In the genomic region with DNA sequence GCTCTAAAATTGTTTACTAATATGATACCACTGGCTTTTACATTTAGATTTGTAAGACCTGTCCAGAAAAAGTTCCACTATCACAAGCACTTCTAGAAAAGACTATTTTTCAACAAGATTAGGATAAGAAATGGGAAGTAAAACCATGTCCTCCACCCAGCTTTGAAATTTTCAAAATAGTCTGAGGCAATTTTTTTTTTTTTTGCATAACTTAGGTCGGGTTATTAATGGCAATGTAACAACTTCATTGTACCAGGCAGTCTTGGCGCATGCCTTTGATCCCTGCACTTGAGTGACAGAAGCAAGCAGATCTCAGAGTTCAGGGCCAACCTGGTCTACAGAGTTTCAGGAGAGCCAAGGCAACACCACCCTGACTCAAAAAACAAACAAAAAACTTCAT, we compare ENCODE assay signal across 10 mouse cellular contexts. TPM values are rescaled to one million over a fixed set of nuclear protein-coding genes. Genes with fewer than 3 reads are reported as not detected.
A peak's percentile ranks its signal among the peaks of the same experiment; 100 is the strongest.
DNase-seq lines count a peak whose midpoint lies in the region; ATAC-seq and TF ChIP-seq lines count a peak whose summit lies in the region.
"Had no signal": no experiment of that assay in that cellular context is flagged by ENCODE, and none has a peak within 500 bp of the region (broad histone marks: within the 10 kb centered on the region; RNA-seq: fewer than 3 reads in every experiment).

No protein-coding gene starts in this region.

- no peak for TF ChIP-seq CTCF in layer of hippocampus, adult 2 months (conservative IDR thresholded peaks at IDR 0.05)

- peaks cover 13% of the 10 kb centered on the region for H3K27me3 ChIP-seq in forebrain, embryonic 10.5 days (ENCODE audit: poor library complexity, severe bottlenecking)
- H3K27me3 ChIP-seq in forebrain, embryonic 11.5 days (ENCODE audit: control insufficient read depth, insufficient read depth, low read length) = no peaks in the 10 kb centered on the region
- no peaks in the 10 kb centered on the region for H3K27me3 ChIP-seq in liver, embryonic 16.5 days (ENCODE audit: control insufficient read depth, insufficient read depth, low read depth, low read length)
- H3K27me3 ChIP-seq in forebrain, embryonic 16.5 days (replicated peaks; ENCODE audit: control insufficient read depth, insufficient read depth, low read length) = no peaks in the 10 kb centered on the region
- H3K27me3 ChIP-seq: forebrain, embryonic 15.5 days had no signal

- no peak for ATAC-seq in forebrain, embryonic 11.5 days (replicated peaks; ENCODE audit: low FRiP score)
- ATAC-seq in liver, embryonic 16.5 days (ENCODE audit: low read depth) = no peak
- ATAC-seq in forebrain, embryonic 16.5 days = no peak

- H3K27ac ChIP-seq in forebrain, embryonic 10.5 days = no peak overlapping the region
- no peak overlapping the region for H3K27ac ChIP-seq in forebrain, embryonic 11.5 days (ENCODE audit: low read depth, low read length)
- no peak overlapping the region for H3K27ac ChIP-seq in layer of hippocampus, adult 2 months
- H3K27ac ChIP-seq in liver, embryonic 16.5 days (ENCODE audit: low read length) = peak overlapping the region; percentile 29; the same call in 1 of the 2 replicates
- no peak overlapping the region for H3K27ac ChIP-seq in forebrain, embryonic 16.5 days (ENCODE audit: low read length)

- no peak overlapping the region for H3K9ac ChIP-seq in forebrain, embryonic 11.5 days (ENCODE audit: low read length)
- H3K9ac ChIP-seq in liver, embryonic 16.5 days (ENCODE audit: low read depth, low read length) = peak overlapping the region; percentile 10; the same call in 1 of the 2 replicates
- no peak overlapping the region for H3K9ac ChIP-seq in forebrain, embryonic 16.5 days (replicated peaks; ENCODE audit: low read depth, low read length)

- 73% methylated on average over 2 of the region's 2 CpGs for WGBS in forebrain, embryonic 10.5 days
- WGBS in forebrain, embryonic 11.5 days = 67% methylated on average over 2 of the region's 2 CpGs
- 40% methylated on average over 2 of the region's 2 CpGs for WGBS in liver, embryonic 16.5 days (ENCODE audit: insufficient replicate concordance)
- 48% methylated on average over 2 of the region's 2 CpGs for WGBS in forebrain, embryonic 16.5 days

- no peaks in the 10 kb centered on the region for H3K36me3 ChIP-seq in forebrain, embryonic 10.5 days (replicated peaks)
- H3K36me3 ChIP-seq in forebrain, embryonic 11.5 days (ENCODE audit: control insufficient read depth, insufficient read depth, low read length) = no peaks in the 10 kb centered on the region
- H3K36me3 ChIP-seq in liver, embryonic 16.5 days (ENCODE audit: control insufficient read depth, insufficient read depth) = peaks cover 11% of the 10 kb centered on the region
- no peaks in the 10 kb centered on the region for H3K36me3 ChIP-seq in forebrain, embryonic 16.5 days (ENCODE audit: control insufficient read depth, insufficient read depth)
- H3K36me3 ChIP-seq: forebrain, embryonic 15.5 days had no signal

- no peaks in the 10 kb centered on the region for H3K9me3 ChIP-seq in forebrain, embryonic 10.5 days
- H3K9me3 ChIP-seq in forebrain, embryonic 11.5 days (ENCODE audit: control insufficient read depth, low read length) = no peaks in the 10 kb centered on the region
- H3K9me3 ChIP-seq in liver, embryonic 16.5 days (replicated peaks; ENCODE audit: control insufficient read depth, low read length) = no peaks in the 10 kb centered on the region
- no peaks in the 10 kb centered on the region for H3K9me3 ChIP-seq in forebrain, embryonic 16.5 days (ENCODE audit: control insufficient read depth, low read length)
- H3K9me3 ChIP-seq: forebrain, embryonic 15.5 days had no signal

- DNase-seq in forebrain, embryonic 10.5 days (ENCODE audit: extremely low spot score, low spot score) = no peak
- DNase-seq in forebrain, embryonic 11.5 days (ENCODE audit: low spot score) = no peak
- DNase-seq in layer of hippocampus, adult 2 months (ENCODE audit: low spot score in 2 of 2) = no peak
- no peak for DNase-seq in layer of hippocampus, adult 8-10 months (ENCODE audit: low spot score in 2 of 2)
- peak; percentile 15 for DNase-seq in adrenal gland, postnatal 10 days
- no peak for DNase-seq in cerebellum, adult 8-10 months

- H3K4me3 ChIP-seq in forebrain, embryonic 10.5 days = peak overlapping the region; percentile 91; the same call in 1 of the 2 replicates
- H3K4me3 ChIP-seq in forebrain, embryonic 11.5 days (ENCODE audit: low read depth, low read length) = no peak overlapping the region
- peak overlapping the region; percentile 75; the same call in 1 of the 2 replicates for H3K4me3 ChIP-seq in layer of hippocampus, adult 2 months
- H3K4me3 ChIP-seq in liver, embryonic 16.5 days (ENCODE audit: low read depth, low read length) = peak overlapping the region; percentile 37
- no peak overlapping the region for H3K4me3 ChIP-seq in forebrain, embryonic 16.5 days (replicated peaks; ENCODE audit: low read length)

- H3K4me1 ChIP-seq in forebrain, embryonic 10.5 days = peaks cover 26% of the 10 kb centered on the region
- H3K4me1 ChIP-seq in forebrain, embryonic 11.5 days (replicated peaks; ENCODE audit: control insufficient read depth, insufficient read depth, low read length) = no peaks in the 10 kb centered on the region
- peaks cover 48% of the 10 kb centered on the region for H3K4me1 ChIP-seq in liver, embryonic 16.5 days (ENCODE audit: control insufficient read depth, low read depth, low read length)
- peaks cover 3% of the 10 kb centered on the region for H3K4me1 ChIP-seq in forebrain, embryonic 16.5 days (replicated peaks; ENCODE audit: control insufficient read depth, insufficient read depth, low read length)

- H3K4me2 ChIP-seq in forebrain, embryonic 11.5 days (ENCODE audit: low read depth, low read length, severe bottlenecking) = no peak overlapping the region
- peak overlapping the region; percentile 88 for H3K4me2 ChIP-seq in liver, embryonic 16.5 days (ENCODE audit: low read depth, low read length)
- no peak overlapping the region for H3K4me2 ChIP-seq in forebrain, embryonic 16.5 days (ENCODE audit: low read length)

RNA-seq across cellular contexts. Expression of a gene that starts 5.2 kb away (rescaled TPM):
- 48.0 and 49.6 TPM in 2 replicates for polyA plus RNA-seq in forebrain, embryonic 10.5 days (2016; fragmentation: Nextera tagmentation; extraction: Ambion mirVana)
- 48.6 and 50.7 TPM in 2 replicates for polyA plus RNA-seq in forebrain, embryonic 11.5 days (2014; fragmentation: Nextera tagmentation; extraction: Ambion mirVana)
- total RNA-seq in layer of hippocampus, adult 2 months (2021) = 10 to 100 TPM; 63.2 to 70.7 TPM
- total RNA-seq in layer of hippocampus, adult 8-10 months (2022) = 10 to 100 TPM; 64.9 to 75.5 (median 68.0) TPM
- 10 to 100 TPM; 54.0 to 58.4 TPM for total RNA-seq in adrenal gland, postnatal 10 days (2021)
- 57.8 and 59.8 TPM in 2 replicates for polyA plus RNA-seq in liver, embryonic 16.5 days (2015; fragmentation: Nextera tagmentation; extraction: Ambion mirVana)
- 51.6 and 54.6 TPM in 2 replicates for polyA plus RNA-seq in forebrain, embryonic 16.5 days (2015; fragmentation: Nextera tagmentation; extraction: Ambion mirVana)

RNA-seq across cellular contexts. Expression of a gene that starts 30.6 kb away (rescaled TPM):
- 96.2 and 103 TPM in 2 replicates for polyA plus RNA-seq in forebrain, embryonic 10.5 days (2016; fragmentation: Nextera tagmentation; extraction: Ambion mirVana)
- 83.2 and 84.4 TPM in 2 replicates for polyA plus RNA-seq in forebrain, embryonic 11.5 days (2014; fragmentation: Nextera tagmentation; extraction: Ambion mirVana)
- total RNA-seq in layer of hippocampus, adult 2 months (2021) = 10 to 100 TPM; 66.6 to 68.7 TPM
- 10 to 100 TPM; 62.0 to 75.5 (median 66.3) TPM for total RNA-seq in layer of hippocampus, adult 8-10 months (2022)
- total RNA-seq in adrenal gland, postnatal 10 days (2021) = 10 to 100 TPM; 69.0 to 79.1 TPM
- polyA plus RNA-seq in liver, embryonic 16.5 days (2015; fragmentation: Nextera tagmentation; extraction: Ambion mirVana) = 20.5 and 23.9 TPM in 2 replicates
- 75.2 and 76.8 TPM in 2 replicates for polyA plus RNA-seq in forebrain, embryonic 16.5 days (2015; fragmentation: Nextera tagmentation; extraction: Ambion mirVana)

RNA-seq across cellular contexts. Expression of a gene that starts 39.8 kb away (rescaled TPM):
- polyA plus RNA-seq in forebrain, embryonic 10.5 days (2016; fragmentation: Nextera tagmentation; extraction: Ambion mirVana) = 0.21 and 0.30 TPM in 2 replicates
- 0.15 and 0.16 TPM in 2 replicates for polyA plus RNA-seq in forebrain, embryonic 11.5 days (2014; fragmentation: Nextera tagmentation; extraction: Ambion mirVana)
- total RNA-seq in layer of hippocampus, adult 2 months (2021) = not detected
- not detected for total RNA-seq in layer of hippocampus, adult 8-10 months (2022)
- total RNA-seq in adrenal gland, postnatal 10 days (2021) = not detected
- polyA plus RNA-seq in liver, embryonic 16.5 days (2015; fragmentation: Nextera tagmentation; extraction: Ambion mirVana) = 0.33 and 0.40 TPM in 2 replicates
- polyA plus RNA-seq in forebrain, embryonic 16.5 days (2015; fragmentation: Nextera tagmentation; extraction: Ambion mirVana) = 0.13 TPM in 1 of 2 replicates, not detected in the other
- polyA plus RNA-seq: kidney, adult 2 months had no signal

Comparison
In these comparisons a context has a peak if more than half of its experiments do, and no peak if none do; other contexts are left out.
1. H3K4me3 ChIP-seq: peak in forebrain, embryonic 10.5 days (single experiment), layer of hippocampus, adult 2 months (single experiment) and liver, embryonic 16.5 days (single experiment); none in forebrain, embryonic 11.5 days (single experiment) and forebrain, embryonic 16.5 days (single experiment).